Mouse (Mus musculus) G1E (cell line): ENCODE measurements around the gene Iqcf3.

Experiments
- CTCF ChIP-seq: IDR thresholded peaks from 2 replicates; pipeline ENCODE4 v1.5.1; 2012; ENCODE audit warnings: low read depth, low read length, inconsistent platforms, mixed read lengths
- GATA1 ChIP-seq: IDR thresholded peaks from 2 replicates; pipeline ENCODE4 v1.6.1; 2012; ENCODE audit warnings: borderline replicate concordance, low read length, inconsistent platforms, mixed read lengths
- GATA2 ChIP-seq: IDR thresholded peaks from 2 replicates; pipeline ENCODE4 v1.6.1; 2012; ENCODE audit warnings: low read depth, low read length, inconsistent platforms, borderline replicate concordance
- POLR2AphosphoS5 ChIP-seq: IDR thresholded peaks from 2 replicates; pipeline ENCODE4 v1.6.1; 2012; ENCODE audit warnings: low read depth, low read length, inconsistent platforms; ENCODE audit not compliant: insufficient replicate concordance
- TAL1 ChIP-seq: conservative IDR thresholded peaks from 2 replicates; pipeline ENCODE4 v1.6.1; 2012; ENCODE audit warnings: low read depth, low read length, inconsistent platforms, mixed read lengths

DNA sequence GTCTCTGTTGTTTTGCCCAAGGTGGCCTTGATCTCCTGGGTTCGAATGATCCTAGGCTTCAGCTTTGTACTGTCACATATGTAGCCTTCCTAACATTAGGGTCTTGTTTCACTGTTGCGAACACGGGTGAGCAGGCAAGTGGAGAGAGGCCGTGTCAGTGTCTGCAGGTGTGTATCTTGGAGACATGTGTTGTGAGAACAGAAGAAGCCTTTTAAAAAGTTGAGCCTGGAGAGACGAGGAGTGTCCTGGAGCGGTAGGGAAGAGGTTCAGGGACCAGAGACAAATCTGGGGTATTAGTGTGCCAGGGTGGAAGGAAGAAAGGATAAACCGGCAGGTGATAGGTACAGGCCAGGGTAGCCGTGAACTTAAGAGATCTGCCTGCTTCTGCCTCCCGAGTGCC, 83.3 kb downstream of the Iqcf3 start:
- TF ChIP-seq CTCF (no peak), TAL1 (no peak), GATA1 (no peak), POLR2AphosphoS5 (no peak), GATA2 (no peak)
